Mouse (Mus musculus): Measurements from ENCODE around the gene Chst15. TPM values are rescaled to one million over a fixed set of nuclear protein-coding genes. Genes with fewer than 3 reads are reported as not detected.

The Chst15 gene
- polyA plus RNA-seq, 1 experiment from 2014 or later: 4.4 TPM

Other genes with a start within 250 kb of the Chst15 start
- not detected in 3 replicates for gene Cpxm2, start 162.5 kb downstream of the Chst15 start, polyA plus RNA-seq (2018)

Data from macrophage (primary cell).